Mouse (Mus musculus) adrenal gland, postnatal 14 days (tissue): ENCODE data around the gene Zic5. TPM values are rescaled to one million over a fixed set of nuclear protein-coding genes. Genes with fewer than 3 reads are reported as not detected.

Experiments used
- DNase-seq: peaks from one replicate; pipeline ENCODE4 v3.0.0; 2021; ENCODE audit warnings: mixed read lengths
- long read RNA-seq, 2 experiments: library from polyadenylated mRNA; stranded (forward); transcript quantifications; one replicate each; pipeline ENCODE4 v2.0.0; 2021
- total RNA-seq: library from RNA; stranded (reverse); gene quantifications from 2 replicates; pipeline ENCODE4 v1.2.3, GENCODE M21; 2021

Gene Zic5
- total RNA-seq: 0.11 TPM in 1 of 2 replicates, not detected in the other
- long read RNA-seq, experiment 1: 0 reads
- long read RNA-seq, experiment 2: 0 reads

- DNase-seq: no peak
Observed at GRCm38 (mm10) chr14:122464763-122465741, at the start of gene Zic5. Zic5 (minus strand) TSS chr14:122465677.

GRCm38 (mm10) chr14:122513511-122514036 is 48.1 kb upstream of the Zic5 start:
- no peak for DNase-seq

GRCm38 (mm10) chr14:122511519-122511918 is 46.0 kb upstream of the Zic5 start:
- no peak for DNase-seq

- DNase-seq: no peak
Observed at GRCm38 (mm10) chr14:122509058-122509457, 43.6 kb upstream of the Zic5 start.

- DNase-seq: no peak
Observed at GRCm38 (mm10) chr14:122492015-122492414, 26.5 kb upstream of the Zic5 start.

GRCm38 (mm10) chr14:122491521-122491920 is 26.0 kb upstream of the Zic5 start:
- DNase-seq: no peak

GRCm38 (mm10) chr14:122490441-122491328 is 25.2 kb upstream of the Zic5 start, which contains the start of gene Gm10837:
Gm10837 (plus strand) TSS chr14:122490586.
- DNase-seq: no peak

- no peak for DNase-seq
Observed at GRCm38 (mm10) chr14:122489686-122490414, 24.4 kb upstream of the Zic5 start.

- no peak for DNase-seq
Observed at GRCm38 (mm10) chr14:122489041-122489440, 23.6 kb upstream of the Zic5 start.

- DNase-seq: no peak
Observed at GRCm38 (mm10) chr14:122487366-122487765, 21.9 kb upstream of the Zic5 start.

GRCm38 (mm10) chr14:122486611-122487010 is 21.1 kb upstream of the Zic5 start:
- DNase-seq: no peak

GRCm38 (mm10) chr14:122485635-122486181 is 20.2 kb upstream of the Zic5 start:
- no peak for DNase-seq

- no peak for DNase-seq
Observed at GRCm38 (mm10) chr14:122484844-122485551, 19.5 kb upstream of the Zic5 start.

- no peak for DNase-seq
Observed at GRCm38 (mm10) chr14:122484458-122484843, 19.0 kb upstream of the Zic5 start.

GRCm38 (mm10) chr14:122483556-122484421 is 18.3 kb upstream of the Zic5 start:
- DNase-seq: no peak

GRCm38 (mm10) chr14:122483024-122483385 is 17.5 kb upstream of the Zic5 start:
- DNase-seq: no peak

- DNase-seq: no peak
Observed at GRCm38 (mm10) chr14:122482081-122483023, 16.9 kb upstream of the Zic5 start.

GRCm38 (mm10) chr14:122481181-122481580 is 15.7 kb upstream of the Zic5 start:
- no peak for DNase-seq

- no peak for DNase-seq
Observed at GRCm38 (mm10) chr14:122480355-122480754, 14.9 kb upstream of the Zic5 start.
